Mouse (Mus musculus) hindbrain, embryonic 15.5 days (tissue): ENCODE measurements at regions not wholly inside any gene's neighbourhood (a gene's known extent, or its start where the extent isn't known, plus 50 kb on each side); places are given as distances from the start of the nearest gene placed in this dataset.

Experiments used
- ATAC-seq: fragments of 200-750 bp; cut with Nextera tagmentation; 2 replicates; pipeline ENCODE4 v1.8.0; 2017; ENCODE audit warnings: low read depth, moderate number of reproducible peaks, moderate TSS enrichment; ENCODE audit not compliant: low FRiP score
- H3K27ac ChIP-seq: fragments of 300-500 bp; sonication (generic); replicated peaks from 2 replicates; pipeline ENCODE4 v1.5.1; 2015; ENCODE audit warnings: mild to moderate bottlenecking, inconsistent platforms
- H3K27me3 ChIP-seq: fragments of 300-500 bp; sonication (generic); 2 replicates; pipeline ENCODE4 v1.6.1; 2015; ENCODE audit warnings: control low read depth, inconsistent platforms
- H3K36me3 ChIP-seq: fragments of 300-500 bp; sonication (generic); 2 replicates; pipeline ENCODE4 v1.6.1; 2015; ENCODE audit warnings: control low read depth, inconsistent platforms
- H3K4me1 ChIP-seq: fragments of 300-500 bp; sonication (generic); replicated peaks from 2 replicates; pipeline ENCODE4 v1.6.1; 2015; ENCODE audit warnings: control low read depth, inconsistent platforms
- H3K4me2 ChIP-seq: fragments of 300-500 bp; sonication (generic); 2 replicates; pipeline ENCODE4 v1.6.1; 2015; ENCODE audit warnings: moderate library complexity, mild to moderate bottlenecking, inconsistent platforms
- H3K4me3 ChIP-seq: fragments of 300-500 bp; sonication (generic); 2 replicates; pipeline ENCODE4 v1.5.1; 2015; ENCODE audit warnings: mild to moderate bottlenecking, inconsistent platforms
- H3K9ac ChIP-seq: fragments of 300-500 bp; sonication (generic); 2 replicates; pipeline ENCODE4 v1.6.1; 2015; ENCODE audit warnings: inconsistent platforms
- H3K9me3 ChIP-seq: fragments of 300-500 bp; sonication (generic); 2 replicates; pipeline ENCODE4 v1.6.1; 2016; ENCODE audit warnings: control low read depth, inconsistent platforms
- WGBS: fragments of 180-500 bp; shearing (Covaris S2); methylation state at CpG from one replicate; pipeline ENCODE4 v1.1.7; 2015; 5-methylcytosine and 5-hydroxymethylcytosine counted together

- Histone ChIP-seq H3K27me3 (no peaks in the 10 kb centered on the region), H3K9ac (no peak overlapping the region), H3K4me2 (no peak overlapping the region), H3K4me3 (no peak overlapping the region), H3K36me3 (no peaks in the 10 kb centered on the region), H3K27ac (no peak overlapping the region), H3K4me1 (peaks cover 6% of the 10 kb centered on the region; the same call in 1 of the 2 replicates), H3K9me3 (no peaks in the 10 kb centered on the region)
- ATAC-seq: no peak
- 84% methylated on average over 18 of the region's 18 CpGs for WGBS
These were observed 180.1 kb upstream of the Dyrk2 start for GRCm38 (mm10) chr10:119050017-119050685.

- H3K4me1 ChIP-seq: no peaks in the 10 kb centered on the region
These were observed 178.8 kb upstream of the Dyrk2 start for GRCm38 (mm10) chr10:119048643-119049420.

GRCm38 (mm10) chr10:119045059-119045458, 175.1 kb upstream of the Dyrk2 start:
- H3K4me2 ChIP-seq: no peak overlapping the region
- H3K9me3 ChIP-seq: no peaks in the 10 kb centered on the region
- H3K27me3 ChIP-seq: no peaks in the 10 kb centered on the region
- no peak overlapping the region for H3K4me3 ChIP-seq
- 89% methylated on average over 13 of the region's 13 CpGs for WGBS
- no peak overlapping the region for H3K27ac ChIP-seq
- H3K9ac ChIP-seq: no peak overlapping the region
- no peaks in the 10 kb centered on the region for H3K4me1 ChIP-seq
- no peaks in the 10 kb centered on the region for H3K36me3 ChIP-seq
- no peak for ATAC-seq

More at GRCm38 (mm10) chr10:119048643-119049420, 178.8 kb upstream of the Dyrk2 start:
- Histone ChIP-seq H3K4me3 (no peak overlapping the region), H3K4me2 (no peak overlapping the region), H3K9me3 (no peaks in the 10 kb centered on the region), H3K9ac (no peak overlapping the region), H3K27me3 (no peaks in the 10 kb centered on the region), H3K36me3 (no peaks in the 10 kb centered on the region), H3K27ac (no peak overlapping the region)
- WGBS: 91% methylated on average over 6 of the region's 6 CpGs
- no peak for ATAC-seq

- H3K4me1 ChIP-seq: no peaks in the 10 kb centered on the region
- no peaks in the 10 kb centered on the region for H3K27me3 ChIP-seq
- WGBS: 96% methylated on average over 7 of the region's 7 CpGs
- ATAC-seq: no peak
- H3K27ac ChIP-seq: no peak overlapping the region
- H3K36me3 ChIP-seq: no peaks in the 10 kb centered on the region
- no peak overlapping the region for H3K4me2 ChIP-seq
- no peak overlapping the region for H3K4me3 ChIP-seq
- H3K9me3 ChIP-seq: no peaks in the 10 kb centered on the region
- no peak overlapping the region for H3K9ac ChIP-seq
These were observed 173.1 kb upstream of the Dyrk2 start for GRCm38 (mm10) chr10:119043069-119043468.

- Histone ChIP-seq H3K9me3 (no peaks in the 10 kb centered on the region), H3K27me3 (no peaks in the 10 kb centered on the region), H3K4me3 (no peak overlapping the region), H3K36me3 (no peaks in the 10 kb centered on the region), H3K4me2 (no peak overlapping the region), H3K4me1 (no peaks in the 10 kb centered on the region), H3K27ac (no peak overlapping the region), H3K9ac (no peak overlapping the region)
- WGBS: 17% methylated on average over 4 of the region's 4 CpGs
- no peak for ATAC-seq
These were observed 170.2 kb upstream of the Dyrk2 start for GRCm38 (mm10) chr10:119040205-119040604.

- no peak for ATAC-seq
- WGBS: 65% methylated on average over 3 of the region's 3 CpGs
- Histone ChIP-seq H3K4me2 (no peak overlapping the region), H3K9me3 (no peaks in the 10 kb centered on the region), H3K4me3 (no peak overlapping the region), H3K27ac (no peak overlapping the region), H3K27me3 (no peaks in the 10 kb centered on the region), H3K4me1 (no peaks in the 10 kb centered on the region), H3K9ac (no peak overlapping the region), H3K36me3 (no peaks in the 10 kb centered on the region)
These were observed 169.7 kb upstream of the Dyrk2 start for GRCm38 (mm10) chr10:119039732-119040131.

GRCm38 (mm10) chr10:119038991-119039390, 169.0 kb upstream of the Dyrk2 start:
- ATAC-seq: no peak
- no peak overlapping the region for H3K27ac ChIP-seq
- H3K27me3 ChIP-seq: no peaks in the 10 kb centered on the region
- H3K4me3 ChIP-seq: no peak overlapping the region
- H3K9ac ChIP-seq: no peak overlapping the region
- H3K4me2 ChIP-seq: no peak overlapping the region
- no peaks in the 10 kb centered on the region for H3K9me3 ChIP-seq
- WGBS: 92% methylated on average over 6 of the region's 6 CpGs
- H3K36me3 ChIP-seq: no peaks in the 10 kb centered on the region
- H3K4me1 ChIP-seq: no peaks in the 10 kb centered on the region

GRCm38 (mm10) chr10:119037781-119038180, 167.8 kb upstream of the Dyrk2 start:
- no peaks in the 10 kb centered on the region for H3K4me1 ChIP-seq
- no peak overlapping the region for H3K27ac ChIP-seq
- H3K9ac ChIP-seq: no peak overlapping the region
- H3K9me3 ChIP-seq: no peaks in the 10 kb centered on the region
- no peak overlapping the region for H3K4me3 ChIP-seq
- H3K36me3 ChIP-seq: no peaks in the 10 kb centered on the region
- ATAC-seq: no peak
- no peak overlapping the region for H3K4me2 ChIP-seq
- no peaks in the 10 kb centered on the region for H3K27me3 ChIP-seq
- 94% methylated on average over 8 of the region's 8 CpGs for WGBS

- no peak overlapping the region for H3K9ac ChIP-seq
- no peak overlapping the region for H3K4me3 ChIP-seq
- ATAC-seq: no peak
- H3K4me2 ChIP-seq: no peak overlapping the region
- no peaks in the 10 kb centered on the region for H3K36me3 ChIP-seq
- no peaks in the 10 kb centered on the region for H3K4me1 ChIP-seq
- H3K9me3 ChIP-seq: no peaks in the 10 kb centered on the region
- no peaks in the 10 kb centered on the region for H3K27me3 ChIP-seq
- WGBS: 91% methylated on average over 5 of the region's 5 CpGs
- H3K27ac ChIP-seq: no peak overlapping the region
These were observed 165.9 kb upstream of the Dyrk2 start for GRCm38 (mm10) chr10:119035863-119036262.

- Histone ChIP-seq H3K4me1 (no peaks in the 10 kb centered on the region), H3K36me3 (no peaks in the 10 kb centered on the region), H3K4me2 (no peak overlapping the region), H3K9ac (no peak overlapping the region), H3K27me3 (no peaks in the 10 kb centered on the region), H3K27ac (no peak overlapping the region), H3K9me3 (no peaks in the 10 kb centered on the region), H3K4me3 (no peak overlapping the region)
- WGBS: 80% methylated on average over 4 of the region's 4 CpGs
- ATAC-seq: no peak
These were observed 164.4 kb upstream of the Dyrk2 start for GRCm38 (mm10) chr10:119034396-119034795.

GRCm38 (mm10) chr10:119031282-119032275, 161.6 kb upstream of the Dyrk2 start:
- no peaks in the 10 kb centered on the region for H3K9me3 ChIP-seq
- ATAC-seq: no peak
- H3K4me1 ChIP-seq: no peaks in the 10 kb centered on the region
- no peak overlapping the region for H3K4me3 ChIP-seq
- H3K27ac ChIP-seq: no peak overlapping the region
- H3K9ac ChIP-seq: no peak overlapping the region
- no peaks in the 10 kb centered on the region for H3K36me3 ChIP-seq
- H3K4me2 ChIP-seq: no peak overlapping the region
- H3K27me3 ChIP-seq: no peaks in the 10 kb centered on the region
- WGBS: 79% methylated on average over 16 of the region's 16 CpGs
